15 mouse cellular contexts compared by ENCODE assay signal in genomic region chr7:142353854-142354253, GRCm38 (mm10). TPM values are rescaled to one million over a fixed set of nuclear protein-coding genes. Genes with fewer than 3 reads are reported as not detected.
DNase-seq lines count a peak whose midpoint lies in the region; ATAC-seq lines count a peak whose summit lies in the region.
"Had no signal": no experiment of that assay in that cellular context is flagged by ENCODE, and none has a peak within 500 bp of the region (broad histone marks: within the 10 kb centered on the region; RNA-seq: fewer than 3 reads in every experiment).

No protein-coding gene starts in this region.

- peak overlapping the region; percentile 23; the same call in 1 of the 2 replicates for H3K4me3 ChIP-seq in liver, embryonic 16.5 days (ENCODE audit: low read depth, low read length)
- H3K4me3 ChIP-seq: embryonic facial prominence, embryonic 13.5 days; midbrain, embryonic 12.5 days had no signal

- H3K27ac ChIP-seq in liver, embryonic 16.5 days (ENCODE audit: low read length): peak overlapping the region; percentile 89
- H3K27ac ChIP-seq: embryonic facial prominence, embryonic 13.5 days; midbrain, embryonic 12.5 days had no signal

- peaks cover 46% of the 10 kb centered on the region for H3K4me1 ChIP-seq in liver, embryonic 16.5 days (ENCODE audit: control insufficient read depth, low read depth, low read length)

- WGBS in liver, embryonic 16.5 days (ENCODE audit: insufficient replicate concordance): 16% methylated on average over 5 of the region's 5 CpGs

- H3K9me3 ChIP-seq in liver, embryonic 16.5 days (replicated peaks; ENCODE audit: control insufficient read depth, low read length): no peaks in the 10 kb centered on the region
- H3K9me3 ChIP-seq: embryonic facial prominence, embryonic 13.5 days; midbrain, embryonic 12.5 days had no signal

- H3K36me3 ChIP-seq in liver, embryonic 16.5 days (ENCODE audit: control insufficient read depth, insufficient read depth): no peaks in the 10 kb centered on the region
- H3K36me3 ChIP-seq: embryonic facial prominence, embryonic 13.5 days; midbrain, embryonic 12.5 days had no signal

- no peaks in the 10 kb centered on the region for H3K27me3 ChIP-seq in liver, embryonic 16.5 days (ENCODE audit: control insufficient read depth, insufficient read depth, low read depth, low read length)
- H3K27me3 ChIP-seq: midbrain, embryonic 12.5 days had no signal

- H3K4me2 ChIP-seq in liver, embryonic 16.5 days (ENCODE audit: low read depth, low read length): peak overlapping the region; percentile 53
- H3K4me2 ChIP-seq: embryonic facial prominence, embryonic 13.5 days; midbrain, embryonic 12.5 days had no signal

- peak overlapping the region; percentile 55 for H3K9ac ChIP-seq in liver, embryonic 16.5 days (ENCODE audit: low read depth, low read length)
- H3K9ac ChIP-seq: embryonic facial prominence, embryonic 13.5 days; midbrain, embryonic 12.5 days had no signal

- peak; percentile 90 for ATAC-seq in erythroblast, adult 5-6 weeks (replicated peaks; ENCODE audit: low FRiP score, poor library complexity, severe bottlenecking)
- ATAC-seq in liver, embryonic 16.5 days (ENCODE audit: low read depth): peak; percentile 87

- DNase-seq in lung, postnatal 25 days (ENCODE audit: low spot score): peak; percentile 65
- DNase-seq in lung, postnatal 4 days: no peak
- peak; percentile 76 to 83 for DNase-seq in thymus, postnatal 10 days (ENCODE audit: low spot score in 2 of 2)
- DNase-seq in frontal cortex, postnatal 10 days (ENCODE audit: low spot score in 2 of 2): no peak
- DNase-seq in right cerebral cortex, adult 18-20 months: no peak
- no peak for DNase-seq in right cerebral cortex, postnatal 36 days (ENCODE audit: low spot score in 2 of 2)
- DNase-seq: cerebellum, adult 18-20 months; kidney, postnatal 36 days had no signal

RNA-seq across cellular contexts. Expression of gene Ifitm10, which starts 19.7 kb away (rescaled TPM):
- 1.0 and 1.2 TPM in 2 replicates for total RNA-seq in erythroblast, adult 5-6 weeks (2015; ENCODE audit: low replicate concordance)
- 0.42 TPM in 1 of 2 replicates, not detected in the other for total RNA-seq in erythroblast, adult 5-6 weeks (2017; ENCODE audit: low replicate concordance)
- 1.6 and 2.0 TPM in 2 replicates for polyA plus RNA-seq in liver, embryonic 16.5 days (2015; fragmentation: Nextera tagmentation; extraction: Ambion mirVana)

RNA-seq across cellular contexts. Expression of gene Gm49369, which starts 28.6 kb away (rescaled TPM):
- not detected in 2 replicates for total RNA-seq in erythroblast, adult 5-6 weeks (2015; ENCODE audit: low replicate concordance)
- total RNA-seq in erythroblast, adult 5-6 weeks (2017; ENCODE audit: low replicate concordance): 121 and 215 TPM in 2 replicates
- polyA plus RNA-seq in liver, embryonic 16.5 days (2015; fragmentation: Nextera tagmentation; extraction: Ambion mirVana): 1.4 and 1.8 TPM in 2 replicates
- polyA plus RNA-seq: embryonic facial prominence, embryonic 13.5 days; midbrain, embryonic 12.5 days; stomach, embryonic 16.5 days had no signal

RNA-seq across cellular contexts. Expression of gene Ctsd, which starts 34.0 kb away (rescaled TPM):
- 138 and 155 TPM in 2 replicates for total RNA-seq in erythroblast, adult 5-6 weeks (2015; ENCODE audit: low replicate concordance)
- 126 and 150 TPM in 2 replicates for total RNA-seq in erythroblast, adult 5-6 weeks (2017; ENCODE audit: low replicate concordance)
- polyA plus RNA-seq in liver, embryonic 16.5 days (2015; fragmentation: Nextera tagmentation; extraction: Ambion mirVana): 408 and 415 TPM in 2 replicates

RNA-seq across cellular contexts. Expression of gene Krtap5-4, which starts 50.5 kb away (rescaled TPM):
- not detected in 2 replicates for total RNA-seq in erythroblast, adult 5-6 weeks (2015; ENCODE audit: low replicate concordance)
- not detected in 2 replicates for total RNA-seq in erythroblast, adult 5-6 weeks (2017; ENCODE audit: low replicate concordance)
- not detected in 2 replicates for polyA plus RNA-seq in liver, embryonic 16.5 days (2015; fragmentation: Nextera tagmentation; extraction: Ambion mirVana)
- total RNA-seq: heart, postnatal 25 days; left cerebral cortex, postnatal 25 days had no signal
- polyA plus RNA-seq: embryonic facial prominence, embryonic 13.5 days; midbrain, embryonic 12.5 days; stomach, embryonic 16.5 days had no signal

RNA-seq across cellular contexts. Expression of gene Krtap5-1, which starts 56.9 kb away (rescaled TPM):
- not detected in 2 replicates for total RNA-seq in erythroblast, adult 5-6 weeks (2015; ENCODE audit: low replicate concordance)
- total RNA-seq in erythroblast, adult 5-6 weeks (2017; ENCODE audit: low replicate concordance): not detected in 2 replicates
- not detected in 2 replicates for polyA plus RNA-seq in liver, embryonic 16.5 days (2015; fragmentation: Nextera tagmentation; extraction: Ambion mirVana)
- total RNA-seq: heart, postnatal 25 days; left cerebral cortex, postnatal 25 days had no signal
- polyA plus RNA-seq: embryonic facial prominence, embryonic 13.5 days; midbrain, embryonic 12.5 days; stomach, embryonic 16.5 days had no signal

Comparison
In these comparisons a context has a peak if more than half of its experiments do, and no peak if none do; other contexts are left out.
1. DNase-seq: peak in lung, postnatal 25 days (single experiment) and thymus, postnatal 10 days (2 of 2); none in lung, postnatal 4 days (0 of 2), frontal cortex, postnatal 10 days (0 of 2), right cerebral cortex, adult 18-20 months (single experiment) and right cerebral cortex, postnatal 36 days (0 of 2).